Mouse (Mus musculus) thymus, postnatal 25 days (tissue): ENCODE measurements around the gene Ybey.
A peak's percentile ranks its signal among the peaks of the same experiment; 100 is the strongest.

ENCODE experiments used
- DNase-seq: peaks from one replicate; pipeline ENCODE4 v3.0.0; 2022

The Ybey gene

DNA sequence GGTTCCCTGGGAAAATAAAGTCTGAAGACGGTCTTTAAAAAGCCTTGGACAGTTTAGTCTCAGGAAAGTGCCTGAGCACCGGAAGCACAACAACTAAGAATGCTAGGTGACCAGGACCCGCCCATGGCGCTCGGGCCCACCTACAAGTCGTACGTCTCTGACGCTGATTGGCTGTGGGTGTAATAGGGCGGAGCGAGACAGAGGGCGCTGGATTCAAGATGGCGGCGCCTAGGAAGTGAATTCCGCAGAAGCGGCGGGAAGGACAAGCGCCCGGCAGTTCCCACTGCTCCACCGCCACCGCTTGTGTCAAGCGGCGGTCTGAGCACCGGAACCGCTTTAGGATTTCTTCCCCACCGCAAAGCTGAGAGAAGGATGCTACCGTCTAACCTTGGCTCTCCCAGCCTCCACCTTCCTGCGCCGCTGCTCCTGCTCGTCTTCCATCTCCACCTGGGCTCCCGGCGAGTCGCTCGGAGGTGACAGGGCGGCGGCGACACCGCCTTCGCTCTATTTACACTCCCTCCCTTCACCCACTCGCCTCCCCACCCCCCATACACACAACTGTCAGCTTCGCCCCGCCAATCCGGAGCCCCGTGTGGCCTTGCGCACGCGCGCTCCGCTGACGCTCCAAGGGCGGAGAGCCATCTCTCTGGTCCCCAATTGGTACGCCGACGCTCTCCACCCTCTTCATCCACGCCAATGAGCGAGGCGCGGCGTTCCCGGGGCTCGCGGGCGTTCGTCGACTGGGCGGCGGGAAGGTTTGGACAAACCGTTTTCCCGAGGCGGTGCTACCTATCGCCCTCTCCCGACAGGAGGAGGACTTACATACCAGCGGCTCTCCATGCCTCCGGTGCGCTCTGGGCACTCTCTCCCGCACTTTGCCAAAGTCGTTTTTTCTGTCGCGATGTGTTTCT lies 26.5 kb downstream of the Ybey start, which contains the start of gene Pcnt:
Gene Pcnt (minus strand): TSS at position 609 of the 911 bp plus-strand sequence.
- DNase-seq: peak; percentile 98

- DNase-seq: no peak
Measured at GRCm38 (mm10) chr10:76440281-76440680, 28.6 kb downstream of the Ybey start, which contains the start of gene AC141477.1. Gene AC141477.1 (minus strand): TSS chr10:76440444.

DNA sequence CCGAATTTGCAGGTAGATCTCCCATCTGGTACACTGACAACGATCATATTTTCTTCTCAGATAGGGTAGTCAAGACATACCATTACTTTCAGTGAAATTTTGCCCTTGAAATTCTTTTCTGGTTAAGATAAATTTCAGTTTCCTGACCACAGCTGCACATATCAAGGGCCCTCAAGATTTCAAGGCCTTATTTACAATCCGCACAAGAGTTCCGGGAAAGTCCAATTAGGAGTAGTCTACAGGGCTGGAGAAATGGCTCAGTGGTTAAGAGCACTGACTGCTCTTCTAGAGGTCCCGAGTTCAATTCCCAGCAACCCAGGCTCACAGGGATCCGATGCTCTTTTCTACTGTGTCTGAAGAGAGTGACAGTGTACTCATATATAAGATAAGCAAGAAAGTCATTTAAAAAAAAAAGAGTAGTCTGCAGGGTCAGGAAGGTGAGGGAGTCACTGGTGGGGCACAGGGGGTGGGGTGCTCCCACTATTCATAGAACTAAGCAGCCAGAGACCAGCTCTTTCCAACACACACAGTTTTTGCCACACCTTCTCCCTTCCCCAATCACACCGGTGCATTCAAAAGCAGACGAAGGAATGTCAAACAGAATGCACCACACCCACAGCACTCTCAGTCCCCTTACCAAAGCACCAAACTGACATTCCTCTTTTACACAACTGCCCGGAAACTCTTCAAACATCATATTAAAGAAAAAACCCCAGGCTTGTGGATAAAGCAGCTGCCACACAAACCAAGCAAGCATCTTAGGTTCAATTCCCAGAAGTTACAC lies 29.6 kb downstream of the Ybey start:
- no peak for DNase-seq

DNA sequence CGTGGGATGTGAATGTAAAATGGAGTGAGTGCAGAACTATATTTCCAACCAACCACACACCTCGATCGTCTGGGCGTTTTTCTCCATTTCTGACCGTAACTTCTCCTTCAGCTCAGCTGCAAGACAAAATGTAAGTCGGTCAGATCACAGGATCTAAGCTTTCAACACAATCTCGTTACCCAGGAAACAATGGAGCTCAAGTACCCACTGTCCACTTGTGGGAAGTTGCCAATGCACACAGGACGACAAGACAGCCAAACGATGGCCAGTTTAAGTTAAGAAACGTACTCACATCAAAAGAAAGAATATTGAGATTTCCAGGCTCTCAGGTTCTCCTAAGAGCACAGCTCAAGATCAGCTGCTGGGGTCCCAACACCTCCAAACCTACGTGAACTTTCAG lies 35.0 kb downstream of the Ybey start:
- no peak for DNase-seq

DNA sequence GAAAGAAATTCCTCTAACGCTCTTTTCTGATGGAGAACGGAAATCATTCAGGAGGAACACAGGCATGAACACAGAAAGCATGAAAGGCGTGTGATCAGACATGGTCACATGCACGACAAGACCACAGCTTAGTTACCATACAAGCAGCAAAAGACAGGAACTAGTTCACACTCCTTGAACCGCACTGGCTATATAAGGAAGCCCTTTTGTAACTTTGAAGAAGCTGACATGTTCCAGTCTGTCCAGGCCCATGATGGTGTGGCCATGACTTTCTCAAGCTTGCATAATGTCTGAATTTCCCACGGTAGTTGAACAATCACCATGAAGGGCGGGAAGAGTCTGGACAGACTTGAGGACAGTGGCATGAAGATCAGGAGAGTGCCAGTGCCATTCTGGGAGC lies 43.2 kb downstream of the Ybey start:
- DNase-seq: no peak

DNA sequence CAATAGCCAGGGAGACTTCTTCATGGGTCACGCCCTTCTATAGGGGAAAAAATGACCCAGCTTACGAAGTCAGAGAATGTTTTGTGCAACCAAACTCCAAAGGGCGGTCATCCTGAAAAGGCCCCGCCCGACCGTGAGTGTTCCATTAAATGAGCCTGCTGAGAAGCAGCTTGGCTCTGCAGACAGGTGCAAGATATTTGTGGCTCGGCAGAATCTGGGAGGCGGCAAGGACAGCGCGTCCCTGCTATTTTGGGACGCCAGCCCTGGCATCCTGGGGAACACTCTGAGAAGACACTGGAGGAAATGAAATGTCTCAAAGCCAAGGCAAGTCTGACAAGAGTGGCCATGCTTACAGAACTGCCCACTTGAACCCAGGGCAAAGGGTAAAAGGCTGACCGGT lies 52.1 kb downstream of the Ybey start:
- no peak for DNase-seq
